Mouse (Mus musculus) layer of hippocampus, adult 2 months (tissue): ENCODE results near the gene Lcn12. TPM values are rescaled to one million over a fixed set of nuclear protein-coding genes. Genes with fewer than 3 reads are reported as not detected.

Experiments
- DNase-seq, 2 experiments: peaks; one replicate each; pipeline ENCODE4 v3.0.0; 2022; ENCODE audit warnings: low spot score in 2 of 2
- H3K27ac ChIP-seq: fragments of 200-600 bp; 2 replicates; pipeline ENCODE4 v1.8.1; 2022
- H3K4me3 ChIP-seq: fragments of 200-600 bp; 2 replicates; pipeline ENCODE4 v1.8.1; 2022; ENCODE audit warnings: mild to moderate bottlenecking
- CTCF ChIP-seq: fragments of 200-600 bp; conservative IDR thresholded peaks from 2 replicates; pipeline ENCODE4 v1.8.1; 2022; ENCODE audit warnings: antibody characterized with exemption, mild to moderate bottlenecking, moderate library complexity
- total RNA-seq, 2 experiments: library from RNA; stranded (reverse); gene quantifications; 2 replicates each; pipeline ENCODE4 v1.2.3; 2021

The Lcn12 gene
- total RNA-seq, 2 experiments from 2014 or later = not detected

GRCm38 (mm10) chr2:25465816-25466635, 27.7 kb downstream of the Lcn12 start:
- Histone ChIP-seq H3K4me3 (no peak overlapping the region), H3K27ac (peak overlapping the region; percentile 36; the same call in 1 of the 2 replicates)
- TF ChIP-seq CTCF = no peak
- no peak for DNase-seq

DNA sequence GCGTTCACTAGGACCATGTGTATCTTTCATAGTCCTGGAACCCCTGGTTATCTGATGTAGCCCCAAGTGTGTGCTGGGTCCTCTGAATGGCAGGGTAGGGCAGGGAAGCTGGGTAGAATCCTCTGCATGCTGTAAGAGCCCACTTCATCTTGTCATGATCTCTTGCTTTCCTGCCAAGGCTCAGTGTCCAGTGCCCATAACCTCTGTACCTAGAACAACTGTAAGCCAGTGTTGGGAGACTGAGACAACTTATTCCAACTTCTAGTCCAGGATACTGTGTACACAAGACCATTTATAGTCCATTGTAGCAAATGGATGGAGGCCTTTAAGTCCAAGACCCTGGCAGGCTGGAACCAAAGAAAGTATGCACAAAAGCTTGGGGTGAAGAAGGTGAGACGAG, 28.5 kb downstream of the Lcn12 start:
- no peak overlapping the region for H3K27ac ChIP-seq
- TF ChIP-seq CTCF = no peak

DNA sequence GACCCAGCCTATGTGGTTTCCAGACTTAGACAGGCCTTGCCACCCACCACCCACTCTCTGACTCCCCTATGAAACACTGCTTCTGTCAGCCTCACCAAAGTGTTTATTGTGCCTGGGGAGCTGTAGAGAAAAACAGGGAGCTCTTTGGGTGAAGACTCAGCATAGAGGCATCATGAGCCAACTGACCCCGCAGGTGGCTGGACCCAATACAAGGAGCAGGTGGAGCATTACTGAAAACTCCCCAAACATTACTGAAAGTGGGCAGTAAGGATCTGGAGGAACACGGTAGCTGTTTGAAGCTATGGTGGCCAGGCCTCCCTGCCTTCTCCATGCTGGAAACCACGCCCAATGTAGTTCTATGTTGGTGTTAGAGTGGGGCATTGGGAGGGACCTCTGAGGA, 30.1 kb downstream of the Lcn12 start:
- Histone ChIP-seq H3K27ac (no peak overlapping the region), H3K4me3 (no peak overlapping the region)
- TF ChIP-seq CTCF = no peak
- DNase-seq = no peak

More for the DNA sequence above, 28.5 kb downstream of the Lcn12 start:
- no peak overlapping the region for H3K4me3 ChIP-seq
- DNase-seq = no peak

DNA sequence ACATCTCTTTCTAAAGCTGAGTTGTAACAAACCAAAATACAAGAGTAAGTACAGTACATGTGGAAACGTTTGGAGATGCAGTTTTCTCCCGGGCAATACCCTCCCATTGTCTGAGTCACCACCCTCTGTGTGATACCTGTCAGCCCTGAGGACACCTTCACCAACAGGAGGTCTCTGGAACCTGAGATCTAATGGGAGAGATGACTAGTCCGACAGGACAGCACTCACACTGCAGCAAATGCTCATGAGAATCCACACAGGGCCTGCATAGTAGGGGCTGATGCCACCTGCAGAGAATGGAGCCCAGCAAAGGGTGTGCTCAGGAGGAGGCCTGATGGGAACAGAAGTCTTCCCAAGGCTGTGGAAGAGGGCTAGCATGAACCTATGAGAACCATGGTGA, 32.3 kb downstream of the Lcn12 start:
- Histone ChIP-seq H3K4me3 (peak overlapping the region; percentile 89), H3K27ac (peak overlapping the region; percentile 97)
- no peak for DNase-seq
- TF ChIP-seq CTCF = no peak

DNA sequence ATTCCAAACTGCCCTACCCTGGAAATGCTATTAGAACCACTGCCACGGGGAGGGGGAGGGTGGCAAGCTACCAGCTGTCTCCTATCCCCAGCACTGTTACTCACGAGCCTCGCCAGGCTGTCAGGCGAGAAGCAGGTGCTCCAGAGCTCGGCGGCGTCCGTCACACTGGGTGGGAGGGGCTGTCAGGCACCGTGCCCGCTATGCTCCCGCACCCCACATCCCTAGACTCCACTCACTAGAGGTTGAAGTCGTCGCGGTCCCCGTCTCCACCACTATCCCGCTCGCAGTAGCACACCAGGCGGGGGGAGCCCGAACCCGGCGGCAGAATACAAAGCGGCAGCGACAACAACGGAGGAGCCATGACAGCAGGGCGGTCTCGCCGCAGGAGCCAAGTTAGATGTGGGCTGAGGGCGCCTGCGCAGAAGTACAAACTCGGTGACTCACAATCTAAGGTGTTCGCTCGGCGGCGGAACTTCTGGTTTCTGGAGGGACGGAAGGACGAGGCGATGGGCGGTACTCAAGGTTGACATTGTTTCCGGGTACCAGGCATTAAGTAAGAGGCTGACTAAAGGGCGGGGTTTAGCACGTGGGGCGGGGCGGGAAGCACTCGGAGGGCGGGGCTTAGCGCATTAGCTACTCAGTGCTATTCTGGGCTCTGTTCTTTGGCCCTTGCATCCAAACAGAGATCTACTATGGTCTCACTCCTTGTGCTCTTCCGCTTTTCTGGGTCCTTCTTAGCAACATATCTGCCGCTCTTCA, 33.0 kb downstream of the Lcn12 start, which contains the start of gene Paxx:
Paxx (minus strand) TSS at position 544 of the 759 bp plus-strand sequence.
- peak; percentile 12; the same call in 1 of the 2 replicates for TF ChIP-seq CTCF
- DNase-seq = peak; percentile 90 to 94
- H3K27ac ChIP-seq = peak within 1 kb of the TSS; percentile 97
- H3K4me3 ChIP-seq = peak within 1 kb of the TSS; percentile 89

GRCm38 (mm10) chr2:25460135-25460534, 33.6 kb downstream of the Lcn12 start:
- no peak for TF ChIP-seq CTCF
- peak overlapping the region; percentile 97 for H3K27ac ChIP-seq
- DNase-seq = no peak
- H3K4me3 ChIP-seq = peak overlapping the region; percentile 89

DNA sequence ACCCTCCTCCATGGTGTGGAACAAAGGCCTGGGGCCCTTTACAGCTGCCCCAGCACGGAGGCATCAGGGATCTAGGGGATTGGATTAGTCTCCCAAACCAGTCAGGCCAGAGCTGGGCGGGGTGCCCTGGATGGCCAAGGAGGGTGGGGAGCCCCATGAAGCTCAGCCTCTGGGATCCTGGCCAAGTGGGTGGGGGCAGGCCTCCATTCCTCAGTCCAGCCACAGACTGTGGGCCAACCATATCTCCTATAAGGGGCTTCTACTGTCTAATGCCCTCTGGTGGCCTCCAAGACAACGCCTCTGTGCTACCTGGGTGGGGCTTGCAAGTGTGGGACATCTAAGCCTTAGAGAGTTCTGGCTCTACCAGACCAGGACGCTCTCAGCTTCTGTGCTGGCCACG, 34.8 kb downstream of the Lcn12 start:
- Histone ChIP-seq H3K4me3 (no peak overlapping the region), H3K27ac (no peak overlapping the region; the same call in 1 of the 2 replicates)
- TF ChIP-seq CTCF = no peak
- peak in 1 of 2 experiments; percentile 25 for DNase-seq

GRCm38 (mm10) chr2:25457022-25457896, 36.5 kb downstream of the Lcn12 start:
- TF ChIP-seq CTCF = no peak
- Histone ChIP-seq H3K27ac (no peak overlapping the region), H3K4me3 (no peak overlapping the region)
- no peak for DNase-seq

DNA sequence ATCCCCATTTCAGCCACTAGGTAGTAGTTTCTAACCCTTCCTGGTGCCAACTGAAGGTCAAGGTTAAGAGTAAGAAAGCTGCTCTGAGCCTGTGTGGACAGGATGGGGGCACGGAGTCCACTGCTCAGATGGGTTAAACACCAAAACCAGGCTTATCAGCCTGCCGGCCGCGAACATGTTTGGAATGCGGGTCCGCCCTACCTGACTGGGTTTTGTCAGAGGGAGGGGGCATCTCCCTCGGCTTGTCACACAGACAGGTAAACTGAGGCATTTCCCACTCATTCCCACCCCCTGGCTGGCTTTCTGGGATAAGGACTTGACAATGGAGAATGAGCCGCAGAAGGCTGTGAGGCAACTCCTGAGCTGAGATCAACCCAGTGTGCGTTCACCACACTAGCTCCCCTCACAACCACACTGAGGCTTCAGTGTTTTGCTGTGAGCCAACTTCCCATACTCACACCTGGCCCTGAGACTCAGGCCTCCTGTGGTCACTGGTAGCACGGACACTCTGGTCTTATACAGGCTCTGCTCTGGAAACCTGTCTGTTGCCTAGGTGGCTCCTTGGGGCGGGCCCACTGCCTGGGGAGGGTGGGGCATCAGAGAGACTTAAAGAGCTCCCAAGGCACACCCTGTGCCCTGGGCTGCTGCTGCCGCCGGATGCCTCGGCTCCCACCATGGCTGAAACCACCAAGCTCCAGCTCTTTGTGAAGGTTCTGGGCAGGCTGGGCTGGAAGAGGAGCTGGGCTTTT, 37.3 kb downstream of the Lcn12 start, which contains the start of gene Clic3:
Clic3 (plus strand) TSS at position 634 of the 749 bp plus-strand sequence.
- no peak for DNase-seq
- no peak within 1 kb of the TSS for H3K27ac ChIP-seq
- H3K4me3 ChIP-seq = no peak within 1 kb of the TSS
- no peak for TF ChIP-seq CTCF

GRCm38 (mm10) chr2:25452951-25453350, 40.8 kb downstream of the Lcn12 start:
- no peak for DNase-seq
- Histone ChIP-seq H3K27ac (no peak overlapping the region), H3K4me3 (no peak overlapping the region)

DNA sequence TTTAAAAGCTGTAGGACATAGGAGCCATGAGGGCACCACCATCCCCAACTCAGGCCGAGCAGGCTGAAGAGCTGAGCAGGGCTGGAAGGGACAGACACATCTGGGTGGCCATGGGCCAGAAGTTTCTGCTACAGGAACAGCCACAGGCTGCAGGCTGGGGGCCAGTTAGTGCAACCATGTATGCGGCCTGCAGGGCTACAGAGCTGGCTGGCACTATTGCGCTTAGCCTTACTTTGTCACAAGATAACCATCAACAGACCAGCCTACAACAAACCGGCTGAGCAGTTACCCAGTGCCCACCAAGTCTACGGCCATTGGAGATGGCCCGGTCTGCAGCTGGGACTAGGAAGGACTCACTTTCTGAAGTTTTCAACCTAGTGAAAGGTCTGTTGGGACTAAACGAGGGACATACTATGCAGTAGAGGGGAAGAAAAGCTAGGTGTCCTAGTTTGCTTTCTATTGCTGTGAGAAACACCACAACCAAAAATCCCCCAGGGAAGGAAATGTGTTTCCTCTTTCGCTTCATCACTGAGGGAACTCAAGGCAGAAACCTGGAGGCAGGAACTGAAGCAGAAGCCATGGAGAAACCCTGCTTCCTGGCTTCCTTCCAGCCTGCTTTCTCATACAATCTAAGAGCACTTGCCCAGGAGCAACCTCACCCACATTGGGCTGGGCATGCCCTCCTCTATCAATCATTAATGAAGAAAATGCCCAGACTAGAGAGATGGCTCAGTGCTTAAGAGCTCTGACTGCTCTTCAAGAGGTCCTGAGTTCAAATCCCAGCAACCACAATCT, 42.7 kb downstream of the Lcn12 start:
- H3K27ac ChIP-seq = no peak overlapping the region
- no peak for DNase-seq
- H3K4me3 ChIP-seq = no peak overlapping the region
- no peak for TF ChIP-seq CTCF

More at GRCm38 (mm10) chr2:25452951-25453350, 40.8 kb downstream of the Lcn12 start:
- TF ChIP-seq CTCF = no peak
